Mouse (Mus musculus) spleen, adult 2 months (tissue): ENCODE data around the gene Abracl. TPM values are rescaled to one million over a fixed set of nuclear protein-coding genes. Genes with fewer than 3 reads are reported as not detected.

Experiments
- DNase-seq, 2 experiments: peaks; one replicate each; pipeline versions ENCODE4 v3.0.0 to v3.0.0-alpha.2; 2012 to 2021; ENCODE audit warnings: low spot score in 2 of 2, low read depth in 1 of 2
- H3K27ac ChIP-seq: fragments of 200-500 bp; 2 replicates; pipeline ENCODE4 v1.5.1; 2012; ENCODE audit warnings: low read length, inconsistent platforms; ENCODE audit not compliant: insufficient read depth
- H3K27me3 ChIP-seq: fragments of 200-500 bp; 2 replicates; pipeline ENCODE4 v1.6.1; 2012; ENCODE audit warnings: mild to moderate bottlenecking, moderate library complexity, low read length, inconsistent platforms; ENCODE audit not compliant: control insufficient read depth, insufficient read depth
- H3K36me3 ChIP-seq: fragments of 200-500 bp; 2 replicates; pipeline ENCODE4 v1.6.1; 2012; ENCODE audit warnings: mild to moderate bottlenecking, low read length, inconsistent platforms; ENCODE audit not compliant: control insufficient read depth, insufficient read depth
- H3K4me1 ChIP-seq: fragments of 200-500 bp; 2 replicates; pipeline ENCODE4 v1.6.1; 2011; ENCODE audit warnings: inconsistent platforms; ENCODE audit not compliant: control insufficient read depth, insufficient read depth, insufficient read length
- H3K4me3 ChIP-seq: fragments of 200-500 bp; 2 replicates; pipeline ENCODE4 v1.5.1; 2011; ENCODE audit warnings: mild to moderate bottlenecking, inconsistent platforms; ENCODE audit not compliant: insufficient read depth, insufficient read length; ENCODE audit errors: extremely low read depth
- CTCF ChIP-seq: fragments of 200-500 bp; IDR thresholded peaks from 2 replicates; pipeline ENCODE4 v1.5.1; 2011; ENCODE audit warnings: mild to moderate bottlenecking, inconsistent platforms; ENCODE audit not compliant: insufficient read depth, insufficient read length, insufficient replicate concordance; ENCODE audit errors: extremely low read depth
- POLR2A ChIP-seq: fragments of 200-500 bp; IDR thresholded peaks from 2 replicates; pipeline ENCODE4 v1.6.1; 2011; ENCODE audit warnings: low read depth, low read length, inconsistent platforms
- WGBS: fragments of 180-500 bp; shearing (Covaris S2); methylation state at CpG from one replicate; pipeline ENCODE4 v1.1.7; 2018; 5-methylcytosine and 5-hydroxymethylcytosine counted together
- polyA plus RNA-seq: library from polyadenylated mRNA; depleted of rRNA; stranded (reverse); fragments of >200 nt; gene quantifications from 2 replicates; pipeline ENCODE4 v1.2.3, GENCODE M21; 2012

Abracl gene
- polyA plus RNA-seq, 1 experiment = 3.5 TPM

DNA sequence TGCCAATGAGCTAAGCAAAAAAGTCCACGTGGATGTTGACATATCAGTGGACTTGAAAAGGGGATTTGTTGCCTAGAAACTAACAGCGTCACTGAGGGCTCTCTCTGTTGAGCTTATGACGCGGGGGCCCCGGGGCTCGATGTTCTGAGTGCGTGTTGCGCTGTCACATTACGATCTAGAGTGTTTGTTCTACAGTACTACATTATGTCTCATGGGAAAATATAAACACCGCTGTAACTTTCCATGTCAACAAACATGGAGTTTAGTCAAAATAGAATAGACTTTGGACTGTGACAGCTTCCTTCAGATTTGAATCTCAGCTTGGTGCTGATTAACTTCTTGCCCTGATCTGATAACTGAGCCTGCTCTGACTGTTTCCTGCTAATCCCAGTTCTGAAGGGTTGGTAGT is 42.9 kb upstream of the Abracl start:
- no peak for TF ChIP-seq CTCF
- no peak for TF ChIP-seq POLR2A
- Histone ChIP-seq H3K27ac (no peak overlapping the region), H3K27me3 (no peaks in the 10 kb centered on the region), H3K4me1 (peaks cover 8% of the 10 kb centered on the region; the same call in 1 of the 2 replicates), H3K4me3 (no peak overlapping the region), H3K36me3 (no peaks in the 10 kb centered on the region)
- DNase-seq = no peak
- 95% methylated on average over 10 of the region's 10 CpGs for WGBS

DNA sequence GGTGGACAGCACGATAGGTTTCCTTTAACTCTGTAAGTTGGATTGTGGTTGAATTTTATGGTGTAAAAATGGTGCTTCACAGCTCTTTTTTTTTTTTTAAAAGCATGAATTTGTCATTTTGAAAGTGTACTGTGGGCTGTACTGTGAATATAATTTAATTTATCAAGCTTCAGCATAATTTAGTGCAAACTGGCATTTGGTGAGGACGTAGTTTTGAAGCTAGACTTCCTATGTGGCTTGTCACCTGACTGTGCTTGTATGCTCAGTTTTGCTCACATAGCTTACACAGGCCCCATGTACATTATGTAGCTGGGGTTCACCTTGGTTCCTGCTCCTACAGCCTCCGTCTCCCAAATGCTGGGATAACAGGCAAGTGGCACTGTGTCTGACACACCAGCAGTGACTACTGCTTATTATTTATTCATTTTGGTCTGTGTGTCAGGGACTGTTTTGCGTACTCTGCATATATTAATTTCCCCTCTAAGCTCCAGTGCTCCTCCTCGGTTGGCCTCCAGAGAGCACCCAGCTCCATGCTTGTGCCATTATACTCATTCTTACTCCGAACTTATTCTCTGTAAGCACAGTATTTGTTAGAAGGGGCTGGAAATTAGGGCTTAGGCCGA is 41.6 kb upstream of the Abracl start:
- Histone ChIP-seq H3K4me1 (peaks cover 2% of the 10 kb centered on the region; the same call in 1 of the 2 replicates), H3K27ac (no peak overlapping the region), H3K4me3 (no peak overlapping the region), H3K27me3 (no peaks in the 10 kb centered on the region), H3K36me3 (no peaks in the 10 kb centered on the region)
- WGBS = 82% methylated on average over 7 of the region's 7 CpGs
- TF ChIP-seq POLR2A (no peak), CTCF (no peak)
- DNase-seq = no peak

DNA sequence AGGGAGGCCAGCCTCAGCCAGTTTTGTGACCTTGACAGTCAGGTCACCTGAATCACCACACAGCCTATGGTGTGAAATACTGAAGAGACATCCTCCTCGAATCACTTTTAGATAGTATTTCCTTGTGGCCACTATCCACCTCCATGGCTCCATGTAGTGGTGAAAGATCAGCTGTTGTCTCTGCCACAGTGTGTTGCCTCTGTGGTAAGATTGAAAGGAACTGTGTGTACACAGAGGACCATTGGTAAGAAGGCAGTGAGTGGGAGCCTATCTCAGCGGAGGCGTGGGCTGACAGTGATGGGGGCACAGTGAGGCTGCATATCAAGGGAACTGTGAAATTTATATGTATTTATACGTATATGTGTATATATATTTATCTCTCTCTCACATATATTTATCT is 38.4 kb upstream of the Abracl start:
- H3K4me1 ChIP-seq = peaks cover 10% of the 10 kb centered on the region; the same call in 1 of the 2 replicates
- no peaks in the 10 kb centered on the region for H3K27me3 ChIP-seq
- no peak overlapping the region for H3K4me3 ChIP-seq
- no peak for DNase-seq
- H3K36me3 ChIP-seq = no peaks in the 10 kb centered on the region
- WGBS = 87% methylated on average over 4 of the region's 4 CpGs
- TF ChIP-seq CTCF (no peak), POLR2A (no peak)
- no peak overlapping the region for H3K27ac ChIP-seq

DNA sequence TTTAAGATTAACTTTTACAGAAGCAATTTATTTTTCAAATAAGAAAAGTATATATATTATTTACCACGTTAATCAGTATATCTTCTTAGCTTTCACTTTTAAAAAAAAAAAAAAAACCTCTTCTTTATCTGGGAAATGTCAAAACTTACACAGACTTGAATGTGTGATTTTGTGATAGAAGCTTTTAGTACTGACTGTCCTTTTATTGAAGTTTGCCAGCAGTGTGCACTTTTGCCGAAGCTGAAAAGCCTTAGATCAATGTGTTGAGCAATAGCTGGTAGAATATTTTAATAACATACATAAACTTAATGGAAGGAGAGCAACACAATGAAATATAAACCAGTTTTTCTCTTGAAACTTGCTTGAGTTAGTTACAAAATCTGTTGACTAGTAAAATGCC is 37.7 kb upstream of the Abracl start:
- H3K4me3 ChIP-seq = no peak overlapping the region
- H3K27ac ChIP-seq = no peak overlapping the region
- TF ChIP-seq POLR2A (no peak), CTCF (no peak)
- no peaks in the 10 kb centered on the region for H3K36me3 ChIP-seq
- no peak for DNase-seq
- 78% methylated on average over 2 of the region's 2 CpGs for WGBS
- H3K4me1 ChIP-seq = peaks cover 11% of the 10 kb centered on the region; the same call in 1 of the 2 replicates
- no peaks in the 10 kb centered on the region for H3K27me3 ChIP-seq

DNA sequence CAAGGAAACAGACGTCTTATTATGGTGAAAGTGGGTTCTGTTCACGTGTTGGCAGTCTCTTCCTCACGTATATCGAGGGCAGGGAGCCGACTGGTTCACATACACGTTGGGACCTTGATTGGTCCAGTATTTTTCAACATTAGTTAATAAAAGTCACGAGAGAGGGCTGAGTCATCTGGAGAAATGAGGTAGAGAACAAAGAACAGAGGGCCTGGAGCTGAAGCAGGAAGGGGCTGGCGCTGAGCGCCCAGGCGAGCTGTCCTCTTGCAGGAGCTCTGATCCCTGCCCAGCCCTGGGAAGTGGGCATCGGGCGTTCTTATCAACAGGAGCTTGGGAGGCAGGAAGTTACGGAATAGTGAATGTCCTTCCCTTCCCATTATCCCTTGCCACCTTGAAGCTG is 36.7 kb upstream of the Abracl start:
- Histone ChIP-seq H3K4me3 (no peak overlapping the region), H3K27ac (no peak overlapping the region), H3K36me3 (no peaks in the 10 kb centered on the region), H3K27me3 (no peaks in the 10 kb centered on the region), H3K4me1 (peaks cover 13% of the 10 kb centered on the region)
- DNase-seq = no peak
- 63% methylated on average over 13 of the region's 13 CpGs for WGBS
- TF ChIP-seq POLR2A (no peak), CTCF (no peak)

DNA sequence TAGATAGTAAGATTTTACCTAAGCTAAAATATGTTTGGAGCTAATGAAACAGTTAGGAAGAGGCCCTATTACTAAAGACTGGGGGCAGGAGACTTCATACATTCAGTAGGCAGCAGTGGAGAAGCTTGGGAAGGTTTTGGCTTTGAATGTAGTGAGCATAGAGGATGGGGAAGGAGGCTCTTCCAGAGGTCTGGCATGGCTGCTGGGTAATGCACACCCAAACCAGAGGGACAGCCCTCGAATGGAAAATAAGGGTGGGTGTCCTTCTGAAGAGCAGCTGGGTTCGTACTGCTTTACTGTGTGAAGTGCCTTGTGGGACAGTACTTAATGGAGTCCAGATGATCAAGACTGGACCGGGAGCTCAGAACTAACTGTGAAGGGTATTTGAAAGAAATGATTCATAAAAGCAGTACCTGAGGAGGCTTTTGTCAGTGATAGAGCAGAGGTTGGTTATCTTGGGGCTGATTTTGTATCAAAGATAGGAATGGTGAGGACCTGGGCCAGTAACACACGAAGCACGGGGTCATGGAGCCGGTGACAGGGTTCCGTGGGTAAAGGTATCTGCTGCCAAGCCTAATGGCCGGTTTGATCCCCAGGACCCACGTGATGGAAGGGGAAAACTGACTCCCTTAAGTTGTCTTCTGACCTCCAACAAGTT is 35.7 kb upstream of the Abracl start:
- WGBS = 93% methylated on average over 9 of the region's 9 CpGs
- peaks cover 13% of the 10 kb centered on the region for H3K4me1 ChIP-seq
- DNase-seq = no peak
- no peak overlapping the region for H3K4me3 ChIP-seq
- no peak overlapping the region for H3K27ac ChIP-seq
- TF ChIP-seq CTCF (no peak), POLR2A (no peak)
- no peaks in the 10 kb centered on the region for H3K36me3 ChIP-seq
- H3K27me3 ChIP-seq = no peaks in the 10 kb centered on the region

DNA sequence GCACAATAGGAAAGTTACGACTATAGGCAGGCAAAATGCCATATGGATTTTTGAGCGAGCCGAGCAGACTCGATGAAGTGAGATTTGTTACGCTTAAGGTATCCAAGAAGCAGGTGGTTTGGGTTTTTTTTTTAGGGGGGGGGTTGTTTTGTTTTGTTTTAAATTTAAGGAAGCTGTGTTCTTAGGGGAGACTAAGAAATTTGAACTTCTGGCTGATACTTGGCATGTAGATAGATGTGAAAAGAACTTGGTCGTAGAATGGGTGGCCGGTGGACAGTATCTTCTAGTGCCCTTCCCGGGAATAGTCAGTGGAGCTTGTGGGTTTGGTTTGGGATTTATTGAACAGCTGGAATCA is 33.3 kb upstream of the Abracl start:
- TF ChIP-seq POLR2A (no peak), CTCF (no peak)
- Histone ChIP-seq H3K27ac (no peak overlapping the region), H3K4me1 (peaks cover 13% of the 10 kb centered on the region), H3K27me3 (no peaks in the 10 kb centered on the region), H3K36me3 (no peaks in the 10 kb centered on the region), H3K4me3 (peak overlapping the region; percentile 91)
- no peak for DNase-seq
- under 1% methylated on average over 8 of the region's 8 CpGs for WGBS
